Comparison of ENCODE assay signal across 15 mouse cellular contexts in genomic region chr13:55990186-55990585, GRCm38 (mm10).
A peak's percentile ranks its signal among the peaks of the same experiment; 100 is the strongest.
DNase-seq lines count a peak whose midpoint lies in the region; ATAC-seq and TF ChIP-seq lines count a peak whose summit lies in the region.
"Had no signal": no experiment of that assay in that cellular context is flagged by ENCODE, and none has a peak within 500 bp of the region (broad histone marks: within the 10 kb centered on the region; RNA-seq: fewer than 3 reads in every experiment).

No protein-coding gene starts in this region.

- no peak overlapping the region for H3K4me2 ChIP-seq in forebrain, embryonic 16.5 days (ENCODE audit: low read length)
- H3K4me2 ChIP-seq: embryonic facial prominence, embryonic 15.5 days; heart, embryonic 12.5 days; limb, embryonic 13.5 days; liver, embryonic 15.5 days; midbrain, embryonic 12.5 days; neural tube, embryonic 15.5 days had no signal

- H3K27ac ChIP-seq in cerebellum, adult 2 months (ENCODE audit: insufficient read depth, low read length), result no peak overlapping the region
- H3K27ac ChIP-seq in forebrain, embryonic 16.5 days (ENCODE audit: low read length), result 0 out of 2 replicates have a peak overlapping the region, but pooled peaks have one; percentile 19
- H3K27ac ChIP-seq: embryonic facial prominence, embryonic 15.5 days; limb, embryonic 13.5 days; liver, embryonic 15.5 days; midbrain, embryonic 12.5 days; neural tube, embryonic 15.5 days had no signal

- peaks cover 24% of the 10 kb centered on the region for H3K4me1 ChIP-seq in cerebellum, adult 2 months (ENCODE audit: control insufficient read depth, insufficient read depth, low read length)
- peaks cover 15% of the 10 kb centered on the region for H3K4me1 ChIP-seq in forebrain, embryonic 16.5 days (replicated peaks; ENCODE audit: control insufficient read depth, insufficient read depth, low read length)
- H3K4me1 ChIP-seq: heart, embryonic 12.5 days; liver, embryonic 15.5 days had no signal

- 20% methylated on average over 6 of the region's 6 CpGs for WGBS in cerebellum, adult 2 months
- 59% methylated on average over 6 of the region's 6 CpGs for whole genome bisulfite sequencing in forebrain, embryonic 16.5 days

- peak; percentile 59; the same call in 1 of the 2 replicates for ATAC-seq in forebrain, embryonic 16.5 days

- no peak for TF ChIP-seq CTCF in cerebellum, adult 2 months (IDR thresholded peaks at IDR 0.05; ENCODE audit: borderline replicate concordance, insufficient read depth, low read depth, low read length)

- peak; percentile 79 for DNase-seq in heart, adult 11 months
- DNase-seq in heart, postnatal 10 days, result no peak
- peak; percentile 76 for DNase-seq in brain, adult 2 months (ENCODE audit: low read depth, low spot score)
- DNase-seq in cerebellum, adult 2 months, result peak; percentile 51 to 78
- no peak for DNase-seq in lung, postnatal 4 days
- DNase-seq in thymus, postnatal 14 days, result no peak
- DNase-seq: lung, postnatal 36 days; thymus, postnatal 36 days had no signal

- intact Hi-C loops in heart, postnatal 10 days (cut with DNase I), result no loop called here

- H3K4me3 ChIP-seq in cerebellum, adult 2 months (replicated peaks; ENCODE audit: insufficient read depth, low read depth, low read length), result no peak overlapping the region
- H3K4me3 ChIP-seq in forebrain, embryonic 16.5 days (replicated peaks; ENCODE audit: low read length), result no peak overlapping the region
- H3K4me3 ChIP-seq: embryonic facial prominence, embryonic 15.5 days; heart, embryonic 12.5 days; limb, embryonic 13.5 days; liver, embryonic 15.5 days; midbrain, embryonic 12.5 days; neural tube, embryonic 15.5 days had no signal

- no peak overlapping the region for H3K9ac ChIP-seq in forebrain, embryonic 16.5 days (replicated peaks; ENCODE audit: low read depth, low read length)
- H3K9ac ChIP-seq: embryonic facial prominence, embryonic 15.5 days; heart, embryonic 12.5 days; limb, embryonic 13.5 days; liver, embryonic 15.5 days; midbrain, embryonic 12.5 days; neural tube, embryonic 15.5 days had no signal

- H3K36me3 ChIP-seq in forebrain, embryonic 16.5 days (ENCODE audit: control insufficient read depth, insufficient read depth), result no peaks in the 10 kb centered on the region
- H3K36me3 ChIP-seq: embryonic facial prominence, embryonic 15.5 days; heart, embryonic 12.5 days; limb, embryonic 13.5 days; liver, embryonic 15.5 days; midbrain, embryonic 12.5 days; neural tube, embryonic 15.5 days had no signal

- no peaks in the 10 kb centered on the region for H3K27me3 ChIP-seq in cerebellum, adult 2 months (ENCODE audit: control insufficient read depth, insufficient read depth, low read length)
- no peaks in the 10 kb centered on the region; the same call in 1 of the 2 replicates for H3K27me3 ChIP-seq in forebrain, embryonic 16.5 days (replicated peaks; ENCODE audit: control insufficient read depth, insufficient read depth, low read length)
- H3K27me3 ChIP-seq: liver, embryonic 15.5 days; neural tube, embryonic 15.5 days had no signal

- no peaks in the 10 kb centered on the region for H3K9me3 ChIP-seq in forebrain, embryonic 16.5 days (ENCODE audit: control insufficient read depth, low read length)
- H3K9me3 ChIP-seq: embryonic facial prominence, embryonic 15.5 days; heart, embryonic 12.5 days; limb, embryonic 13.5 days; liver, embryonic 15.5 days; midbrain, embryonic 12.5 days; neural tube, embryonic 15.5 days had no signal

- TF ChIP-seq POLR2A in cerebellum, adult 2 months (IDR thresholded peaks at IDR 0.05; ENCODE audit: borderline replicate concordance, insufficient read depth, low read length), result no peak

Comparison
In these comparisons a context has a peak if more than half of its experiments do, and no peak if none do; other contexts are left out.
1. DNase-seq: peak in heart, adult 11 months (single experiment), brain, adult 2 months (single experiment) and cerebellum, adult 2 months (2 of 2); none in heart, postnatal 10 days (0 of 2), lung, postnatal 4 days (0 of 2) and thymus, postnatal 14 days (single experiment).